Mouse (Mus musculus) pancreas, adult 10 weeks (tissue): Measurements from ENCODE around the gene Stx2. TPM values are rescaled to one million over a fixed set of nuclear protein-coding genes. Genes with fewer than 3 reads are reported as not detected.

ENCODE experiments used
- polyA plus RNA-seq: library from polyadenylated mRNA; stranded (reverse); fragments of 350-450 nt; fragmentation: Illumina TruSeq; extraction: RNeasy Lipid Tissue Mini Kit (QIAGEN cat#74804); gene quantifications from one replicate; pipeline ENCODE4 v1.2.3, GENCODE M21; 2015; ENCODE audit warnings: low read depth, low replicate concordance; ENCODE audit not compliant: insufficient read depth

Gene Stx2
- polyA plus RNA-seq: 8.0 TPM

DNA sequence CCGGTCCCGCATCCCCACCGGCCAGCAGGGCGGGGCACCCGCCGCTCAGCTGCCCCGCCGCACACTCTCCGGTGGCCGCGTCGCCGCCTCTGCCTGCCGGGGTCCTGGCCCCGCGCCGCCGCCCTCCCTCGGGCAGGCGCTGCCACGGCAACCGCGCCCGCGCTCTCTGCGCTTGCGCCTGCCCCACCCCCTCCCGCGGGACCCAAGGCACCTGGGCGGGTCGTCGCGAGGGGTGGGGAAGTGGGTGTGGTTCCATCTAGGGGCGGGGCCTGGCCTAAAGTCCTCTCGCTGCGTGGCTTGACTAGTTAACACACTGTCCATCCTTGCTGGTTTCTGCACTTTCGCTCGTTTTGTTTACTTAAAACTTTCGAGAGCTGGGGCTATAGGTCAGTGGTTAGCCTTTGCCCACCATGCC, at the start of gene Stx2:
Gene Stx2, minus strand, starts transcription at position 163 of the 415 bp plus-strand sequence.

DNA sequence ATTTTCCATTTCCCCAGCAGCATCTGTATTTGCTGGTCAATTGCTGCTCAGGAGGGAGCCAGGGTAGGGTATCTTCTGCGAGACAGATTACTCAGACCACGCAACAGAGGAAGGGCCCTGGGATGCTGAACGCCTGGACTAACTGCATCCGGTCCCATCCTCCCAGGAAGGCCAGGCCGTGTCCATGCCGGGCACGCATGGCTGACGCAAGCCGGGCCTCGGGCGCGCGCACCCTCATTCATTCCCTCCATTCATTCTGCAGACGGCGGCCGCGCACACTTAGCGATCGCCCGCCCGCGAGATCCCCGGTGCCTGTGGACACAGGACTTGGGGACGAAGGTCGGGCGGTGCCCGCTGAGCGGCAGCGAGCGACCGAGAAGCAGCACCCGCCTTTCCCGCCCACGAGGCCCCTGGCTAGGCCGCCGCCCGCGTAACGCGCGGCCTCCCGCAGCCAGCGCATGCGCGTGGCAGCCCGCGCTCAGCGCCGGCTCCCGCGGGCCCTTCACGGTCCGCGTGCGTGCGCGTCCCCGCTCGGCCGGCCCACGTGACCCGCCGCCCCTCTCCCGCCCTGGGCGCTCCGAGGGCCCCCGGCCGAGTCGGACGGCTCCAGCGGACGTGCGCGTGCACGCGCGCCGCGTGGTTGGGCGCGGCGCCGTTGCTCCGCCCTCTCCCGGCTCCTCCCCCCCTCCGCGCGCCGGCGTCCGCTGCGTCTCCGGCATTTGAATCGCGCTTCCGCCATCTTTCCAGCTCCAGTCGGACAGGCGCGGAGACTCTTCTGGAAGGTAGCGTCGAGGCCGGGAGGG, 11.3 kb upstream of the Stx2 start, which contains the start of gene Ran:
Gene Ran, plus strand, starts transcription at position 573 of the 803 bp plus-strand sequence.

DNA sequence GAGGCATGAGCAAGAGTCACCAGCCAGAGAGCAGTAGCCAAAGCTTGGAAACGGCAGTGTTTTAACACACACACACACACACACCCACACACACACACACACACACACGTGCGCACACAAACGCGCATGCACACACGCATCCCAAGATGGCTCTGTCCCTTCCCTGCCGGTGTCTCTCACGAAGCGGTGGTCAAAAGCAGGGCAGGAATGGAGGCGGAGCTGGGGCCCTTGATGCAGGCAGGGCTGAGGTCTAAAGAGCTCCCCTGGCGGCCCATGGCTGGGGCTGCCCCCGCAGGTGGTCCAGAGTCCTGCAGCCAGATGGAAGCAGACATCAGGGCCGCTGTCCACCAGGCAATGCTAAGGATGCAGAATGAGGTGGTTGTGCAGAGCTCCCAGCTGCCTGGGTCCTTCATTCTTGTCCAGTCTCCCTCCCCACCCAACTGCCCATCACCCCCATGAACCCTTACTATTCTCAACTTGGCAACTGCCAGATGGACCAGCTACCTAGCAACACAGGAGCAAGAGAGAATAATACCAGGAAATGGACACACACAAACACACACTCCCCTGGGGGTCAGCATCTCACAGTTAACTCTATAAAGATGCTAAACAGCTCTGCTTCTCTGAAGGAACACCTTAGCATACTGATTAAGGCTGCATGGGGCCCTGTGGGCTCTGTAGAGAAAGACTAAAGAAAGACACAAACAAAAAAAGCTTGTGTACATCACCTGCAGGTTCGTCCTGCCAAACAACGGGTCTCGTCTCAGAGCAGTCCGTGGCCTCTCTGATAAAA, 54.9 kb downstream of the Stx2 start, which contains the start of gene Rimbp2:
Gene Rimbp2, minus strand, starts transcription at position 209 of the 793 bp plus-strand sequence.

Other genes starting within 250 kb of the Stx2 start
- 10.7 TPM for gene Rimbp2, start 55.1 kb downstream of the Stx2 start, polyA plus RNA-seq
- gene Ran, start 11.5 kb upstream of the Stx2 start, polyA plus RNA-seq: 29.8 TPM
- 12.3 TPM for gene Adgrd1, start 88.2 kb upstream of the Stx2 start, polyA plus RNA-seq